Mouse (Mus musculus): ENCODE data around the gene Zfp119b.

Zfp119b gene

DNA sequence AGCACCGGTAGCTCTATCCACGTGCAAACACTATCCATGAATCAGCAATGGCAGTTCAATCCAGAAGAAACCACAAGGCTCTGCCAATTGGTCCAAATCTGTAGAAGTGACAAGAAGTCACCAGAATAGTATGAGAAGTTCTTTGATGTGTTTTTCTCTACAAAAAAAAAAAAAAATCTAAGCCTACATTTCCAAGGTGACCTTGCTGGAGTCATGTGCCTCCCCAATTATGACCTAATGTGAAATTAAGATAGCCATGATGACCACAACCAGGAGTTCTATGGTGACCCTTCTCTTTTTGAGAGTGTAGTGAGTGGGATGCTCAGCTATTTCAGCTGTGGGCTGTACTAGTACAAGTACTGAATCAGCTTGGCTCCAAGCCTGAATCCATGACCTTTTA is at the start of gene Zfp119b:
TSS of gene Zfp119b (minus strand) at position 101 of the 400 bp plus-strand sequence.
- DNase-seq, result no peak

DNA sequence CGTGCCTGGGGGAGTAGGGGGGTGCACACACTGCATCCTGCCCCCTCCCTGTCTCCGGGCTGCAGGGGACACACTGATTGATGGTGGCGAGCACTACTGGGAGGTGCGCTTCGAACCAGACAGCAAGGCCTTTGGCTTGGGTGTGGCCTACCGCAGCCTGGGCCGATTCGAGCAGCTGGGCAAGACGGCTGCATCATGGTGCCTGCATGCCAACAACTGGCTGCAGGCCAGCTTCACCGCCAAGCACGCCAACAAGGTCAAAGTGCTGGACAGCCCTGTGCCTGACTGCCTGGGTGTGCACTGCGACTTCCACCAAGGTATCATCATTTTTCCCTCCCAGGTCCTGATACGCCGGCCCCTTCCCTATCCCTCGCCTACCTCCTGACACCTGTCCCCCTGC is 46.7 kb upstream of the Zfp119b start:
- DNase-seq, result peak; percentile 80

GRCm38 (mm10) chr17:55990278-55990898 is 41.1 kb upstream of the Zfp119b start:
- DNase-seq, result no peak

DNA sequence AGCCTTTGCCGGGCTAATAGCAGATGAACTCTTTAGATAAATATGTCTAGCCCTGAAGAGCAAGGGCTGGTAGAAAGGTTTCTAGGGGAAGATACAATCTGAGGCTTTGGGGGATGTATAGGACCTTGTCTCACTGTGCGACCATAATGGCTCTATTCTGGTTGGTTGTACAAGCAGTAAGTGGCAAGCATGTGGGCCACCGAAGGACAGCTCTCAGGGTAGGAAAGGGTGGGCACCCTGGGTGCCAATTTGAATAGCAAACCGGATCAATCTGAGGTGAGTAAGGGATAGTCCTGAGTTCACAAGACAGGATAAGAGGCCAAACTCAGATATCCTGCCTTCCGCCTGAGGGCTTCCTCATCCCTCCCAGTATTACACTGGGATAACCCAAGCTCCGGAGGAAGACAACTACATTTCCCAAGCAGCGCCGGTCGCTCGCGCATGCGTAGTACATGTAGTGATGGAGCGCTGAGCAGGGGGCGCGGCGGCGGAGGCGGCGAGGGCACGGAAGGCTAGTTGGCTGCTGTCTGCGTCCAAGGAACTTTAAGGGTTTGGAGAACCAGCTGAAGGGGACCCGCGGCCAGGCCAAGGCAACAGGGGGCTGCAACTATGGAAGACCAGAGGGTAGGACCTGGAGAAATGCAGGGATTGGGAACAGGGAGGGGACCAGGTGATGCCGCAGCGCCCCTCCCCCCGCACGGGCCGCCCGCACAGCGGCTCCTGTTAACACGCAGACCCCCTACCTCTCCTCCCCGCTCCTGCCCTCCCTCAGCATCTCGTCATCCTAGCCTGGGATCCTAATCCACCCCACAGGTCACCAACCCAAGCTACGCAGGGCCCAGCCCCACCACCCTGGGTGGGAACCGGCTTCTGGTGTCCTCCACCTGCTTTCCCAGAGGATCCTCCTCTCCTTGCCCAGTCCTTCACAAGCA is 37.0 kb upstream of the Zfp119b start, which contains the start of gene Fsd1:
TSS of gene Fsd1 (plus strand) at position 480 of the 932 bp plus-strand sequence.
- DNase-seq, result no peak

DNA sequence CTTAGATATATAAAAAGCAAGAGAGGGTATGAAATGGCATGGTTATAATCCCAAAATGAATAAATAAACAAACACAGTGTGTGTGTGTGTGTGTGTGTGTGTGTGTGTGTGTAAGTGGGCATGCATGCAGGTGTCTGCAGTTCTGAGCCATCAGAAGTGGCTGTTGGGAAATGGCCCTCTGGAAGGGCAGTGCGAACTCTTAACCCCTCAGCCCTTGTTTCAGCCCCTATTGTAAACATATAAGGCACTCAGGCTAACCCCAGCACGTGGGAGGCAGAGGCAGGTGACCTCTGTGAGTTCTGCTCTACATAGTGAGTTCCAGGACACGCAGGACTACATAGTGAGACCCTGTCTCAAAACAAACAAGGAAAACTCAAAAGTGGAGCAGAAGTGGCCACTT is 28.0 kb upstream of the Zfp119b start:
- no peak for DNase-seq

DNA sequence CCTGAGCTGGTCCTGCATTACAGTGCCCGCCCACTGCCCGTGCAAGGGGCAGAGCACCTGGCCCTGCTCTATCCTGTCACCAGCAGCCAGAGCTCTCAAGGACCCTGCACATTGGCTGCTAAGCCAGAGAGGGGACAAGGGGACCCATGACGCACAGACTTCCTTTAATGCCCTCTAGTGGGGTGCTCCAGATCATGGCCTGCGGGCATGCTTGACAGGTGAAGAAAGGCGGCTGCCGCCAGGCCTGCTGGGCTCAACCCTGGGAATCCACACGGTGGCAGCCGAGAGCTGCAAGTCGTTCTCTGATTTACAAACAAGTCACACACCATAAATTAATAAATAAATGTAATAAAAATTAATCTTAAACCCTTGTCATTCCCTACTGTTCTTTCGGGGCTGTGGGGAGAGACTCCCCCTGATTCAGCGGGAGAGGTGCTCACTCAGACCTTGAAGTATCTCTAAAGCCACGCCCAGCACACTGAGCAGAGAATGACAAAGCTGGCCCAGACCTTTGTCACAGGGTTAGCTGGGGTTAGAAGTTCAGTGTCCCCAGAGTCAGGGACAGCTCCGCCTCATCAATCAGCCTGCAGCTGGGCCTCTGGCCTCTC is 27.1 kb upstream of the Zfp119b start:
- peak; percentile 85 for DNase-seq

GRCm38 (mm10) chr17:55971453-55971852 is 22.2 kb upstream of the Zfp119b start:
- DNase-seq, result no peak

- no peak for DNase-seq
These were observed 20.9 kb upstream of the Zfp119b start, which contains the start of gene Shd for GRCm38 (mm10) chr17:55969966-55970891. TSS of gene Shd (plus strand) at chr17:55970467.

GRCm38 (mm10) chr17:55969560-55969959 is 20.3 kb upstream of the Zfp119b start:
- peak; percentile 63 for DNase-seq

DNA sequence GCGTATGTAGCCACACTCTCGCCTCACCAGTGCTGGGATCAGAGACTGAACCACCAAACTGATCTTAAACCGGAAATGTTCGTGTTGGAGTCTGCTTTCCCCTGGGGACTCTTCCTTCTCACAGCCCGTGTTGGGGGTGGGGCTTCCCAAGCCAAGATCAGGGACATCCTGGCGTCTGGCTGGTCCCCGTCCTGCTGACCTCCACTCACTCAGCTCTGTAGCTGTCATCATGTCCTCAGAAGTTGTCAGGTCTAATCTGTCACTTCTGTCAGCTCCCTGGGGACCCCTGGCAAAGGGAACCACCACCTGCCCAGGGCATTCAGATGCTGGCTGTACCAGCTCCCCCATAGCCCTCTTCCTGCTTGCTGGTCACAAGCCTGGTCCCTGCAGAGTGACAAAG is 18.9 kb upstream of the Zfp119b start:
- DNase-seq, result peak; percentile 54

- no peak for DNase-seq
These were observed 17.9 kb upstream of the Zfp119b start for GRCm38 (mm10) chr17:55967186-55967585.

- DNase-seq, result no peak
These were observed 15.7 kb upstream of the Zfp119b start for GRCm38 (mm10) chr17:55964996-55965395.

- no peak for DNase-seq
These were observed 15.2 kb upstream of the Zfp119b start for GRCm38 (mm10) chr17:55964496-55964895.

DNA sequence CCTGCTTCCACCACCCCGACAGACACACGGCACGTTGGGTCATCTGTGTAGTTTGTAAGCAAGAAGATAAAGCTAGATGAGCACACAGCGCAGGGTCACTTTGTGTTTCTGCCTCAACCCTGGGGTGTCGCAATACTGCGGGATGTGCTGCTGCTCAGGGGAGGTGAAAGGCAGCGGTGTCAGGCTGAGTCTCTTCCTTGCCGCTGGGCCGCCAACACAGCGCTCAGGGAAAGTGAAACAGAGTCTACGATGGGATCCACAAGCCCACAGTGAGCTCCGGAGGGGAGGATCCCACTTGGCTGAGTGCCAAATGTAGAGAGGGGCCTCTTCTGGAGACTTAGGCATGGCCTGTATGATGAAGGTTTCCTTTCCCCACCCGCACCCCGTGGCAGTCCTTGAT is 13.9 kb upstream of the Zfp119b start:
- no peak for DNase-seq

GRCm38 (mm10) chr17:55961631-55962030 is 12.3 kb upstream of the Zfp119b start:
- no peak for DNase-seq

DNA sequence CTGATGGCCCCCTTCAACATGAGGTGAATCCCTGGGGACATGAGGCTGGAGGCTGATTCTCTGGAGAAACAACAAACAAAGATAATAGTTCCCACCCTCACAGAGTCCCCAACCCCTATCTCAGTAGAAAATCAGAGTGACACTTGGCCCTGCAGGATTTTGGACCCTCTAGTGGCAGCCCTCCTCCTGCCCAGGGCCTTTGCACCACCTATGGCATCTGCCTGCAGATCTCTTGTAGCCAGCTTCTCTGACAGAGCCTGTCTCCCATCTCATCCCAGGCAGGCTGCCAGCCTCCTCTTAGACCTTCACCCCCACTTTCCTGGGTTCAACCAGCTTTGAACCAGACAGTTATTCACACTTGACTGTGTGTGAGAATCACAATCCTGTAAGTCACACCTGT is 11.5 kb upstream of the Zfp119b start:
- no peak for DNase-seq

DNA sequence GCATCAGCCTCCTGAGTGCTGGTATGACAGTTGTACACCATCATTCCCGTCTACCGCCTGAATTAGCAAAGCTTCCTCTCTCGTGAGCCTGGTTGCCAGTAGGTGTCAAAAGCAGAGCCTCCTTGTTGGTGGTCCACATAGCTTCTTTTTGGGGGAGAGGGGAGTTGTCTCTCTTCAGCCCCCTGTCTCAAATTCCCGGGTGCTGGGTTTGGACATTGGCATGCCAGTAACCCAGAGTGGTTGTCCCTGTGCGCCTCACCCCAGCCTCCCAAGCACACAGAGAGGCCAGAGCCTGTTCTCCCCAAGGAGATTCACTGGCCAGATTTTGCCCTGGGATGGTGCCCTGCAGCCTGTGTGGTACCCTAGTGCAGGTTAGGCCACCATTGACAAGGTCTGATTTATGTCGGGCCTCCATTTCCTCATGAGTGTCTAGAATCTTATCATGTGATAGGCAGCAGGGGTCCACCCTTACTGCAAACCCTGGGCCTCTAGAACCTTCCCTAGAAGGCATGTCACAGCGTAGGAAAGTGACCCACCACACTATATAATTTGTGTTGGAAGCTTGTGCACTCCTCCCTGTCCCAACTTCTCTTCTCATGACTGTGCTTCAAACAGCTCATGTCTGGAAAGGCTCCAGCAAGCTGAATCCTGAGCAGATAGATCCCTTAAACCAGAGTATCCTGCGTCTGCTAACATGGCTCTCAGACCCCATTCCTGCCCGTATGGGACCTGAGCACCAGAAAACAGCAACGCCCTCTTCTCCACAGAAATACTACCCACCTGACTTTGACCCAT is 10.8 kb upstream of the Zfp119b start:
- no peak for DNase-seq

- peak; percentile 96 for DNase-seq
These were observed 9.8 kb upstream of the Zfp119b start, which contains the start of gene Yju2 for GRCm38 (mm10) chr17:55958918-55959728. TSS of gene Yju2 (plus strand) at chr17:55959099.

GRCm38 (mm10) chr17:55958584-55958886 is 9.2 kb upstream of the Zfp119b start:
- no peak for DNase-seq

DNA sequence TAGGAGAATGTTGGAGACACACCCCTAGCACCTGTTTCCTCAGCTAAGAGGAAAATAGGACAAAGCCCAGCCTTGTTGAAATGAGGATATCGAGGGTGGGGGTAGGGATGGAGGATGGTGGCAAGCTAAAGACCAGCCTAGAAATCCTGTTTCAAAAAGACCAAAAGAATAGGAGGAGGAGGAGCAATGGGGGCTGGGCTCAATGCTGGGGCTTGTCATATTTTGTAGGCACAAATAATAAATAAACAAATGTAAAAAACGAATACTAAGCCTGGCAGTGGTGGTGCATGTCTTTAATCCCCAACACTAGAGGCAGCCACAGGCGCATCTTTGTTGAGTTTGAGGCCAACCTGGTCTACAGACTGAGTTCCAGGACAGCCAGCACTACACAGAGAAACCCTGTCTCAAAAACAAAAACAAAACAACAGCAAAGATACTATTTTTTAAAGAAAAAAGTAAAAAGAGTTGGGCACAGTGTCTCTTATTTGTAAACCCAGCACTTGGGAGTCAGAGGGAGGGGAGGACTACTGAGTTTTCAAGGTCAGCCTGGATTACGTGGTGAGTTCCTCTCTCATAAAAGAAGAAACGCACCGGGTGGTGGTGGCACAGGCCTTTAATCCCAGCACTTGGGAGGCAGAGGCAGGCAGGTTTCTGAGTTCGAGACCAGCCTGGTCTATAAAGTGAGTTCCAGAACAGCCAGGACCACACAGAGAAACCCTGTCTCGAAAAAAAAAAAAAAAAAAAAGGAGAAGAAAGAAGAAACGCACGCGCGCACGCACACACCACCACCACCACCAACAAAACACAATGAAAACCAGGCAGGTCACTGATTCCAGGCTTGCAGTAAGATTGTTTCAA is 8.7 kb upstream of the Zfp119b start:
- no peak for DNase-seq

All from kidney, adult 9 months (tissue).